Mouse (Mus musculus) forebrain, embryonic 14.5 days (tissue): ENCODE measurements around the gene Mef2b. TPM values are rescaled to one million over a fixed set of nuclear protein-coding genes. Genes with fewer than 3 reads are reported as not detected.
A peak's percentile ranks its signal among the peaks of the same experiment; 100 is the strongest.

Source experiments
- ATAC-seq: fragments of 200-750 bp; cut with Nextera tagmentation; 2 replicates; pipeline ENCODE4 v1.8.0; 2017; ENCODE audit warnings: mild to moderate bottlenecking, moderate library complexity
- DNase-seq: peaks from one replicate; pipeline ENCODE4 v3.0.0-alpha.2; 2015; ENCODE audit warnings: low spot score
- H3K27ac ChIP-seq: fragments of 300-500 bp; sonication (generic); 2 replicates; pipeline ENCODE4 v1.5.1; 2014; ENCODE audit warnings: low read depth, mild to moderate bottlenecking, control low read depth, low read length, moderate library complexity
- H3K27me3 ChIP-seq: fragments of 300-500 bp; sonication (generic); replicated peaks from 2 replicates; pipeline ENCODE4 v1.6.1; 2014; ENCODE audit warnings: low read length, control low read depth, mixed read lengths; ENCODE audit not compliant: control insufficient read depth, insufficient read depth
- H3K36me3 ChIP-seq: fragments of 300-500 bp; sonication (generic); 2 replicates; pipeline ENCODE4 v1.6.1; 2014; ENCODE audit warnings: low read length, control low read depth; ENCODE audit not compliant: control insufficient read depth, insufficient read depth
- H3K4me1 ChIP-seq: fragments of 300-500 bp; sonication (generic); 2 replicates; pipeline ENCODE4 v1.6.1; 2014; ENCODE audit warnings: antibody characterized with exemption, low read length, control low read depth; ENCODE audit not compliant: control insufficient read depth, insufficient read depth
- H3K4me2 ChIP-seq: fragments of 300-500 bp; sonication (generic); 2 replicates; pipeline ENCODE4 v1.6.1; 2014; ENCODE audit warnings: mild to moderate bottlenecking, control low read depth, low read length
- H3K4me3 ChIP-seq: fragments of 300-500 bp; sonication (generic); 2 replicates; pipeline ENCODE4 v1.5.1; 2014; ENCODE audit warnings: low read depth, low read length, control low read depth
- H3K9ac ChIP-seq: fragments of 300-500 bp; sonication (generic); 2 replicates; pipeline ENCODE4 v1.6.1; 2014; ENCODE audit warnings: mild to moderate bottlenecking, low read length, control low read depth, moderate library complexity
- H3K9me3 ChIP-seq: fragments of 300-500 bp; sonication (generic); replicated peaks from 2 replicates; pipeline ENCODE4 v1.6.1; 2016; ENCODE audit warnings: low read length, control low read depth, mixed read lengths; ENCODE audit not compliant: control insufficient read depth
- WGBS: fragments of 180-500 bp; shearing (Covaris S2); extraction: QIAGEN DNeasy Blood & Tissue Kit; methylation state at CpG from one replicate; pipeline ENCODE4 v1.1.7; 2014; 5-methylcytosine and 5-hydroxymethylcytosine counted together
- polyA plus RNA-seq: library from polyadenylated mRNA; unstranded; fragments of >200 nt; fragmentation: Nextera tagmentation; extraction: Ambion mirVana; gene quantifications from 2 replicates; pipeline ENCODE4 v1.2.1, GENCODE M21; 2014

Mef2b gene
- polyA plus RNA-seq, 1 experiment from 2014 or later = 0.30 TPM

- 87% methylated on average over 3 of the region's 3 CpGs for WGBS
- no peaks in the 10 kb centered on the region for H3K27me3 ChIP-seq
- ATAC-seq = no peak
Observed at GRCm38 (mm10) chr8:70201417-70201816, 61.9 kb downstream of the Mef2b start.

GRCm38 (mm10) chr8:70203072-70203471 lies 63.6 kb downstream of the Mef2b start:
- no peaks in the 10 kb centered on the region for H3K36me3 ChIP-seq
- 65% methylated on average over 4 of the region's 4 CpGs for WGBS
- ATAC-seq = no peak
- no peak for DNase-seq
- H3K9me3 ChIP-seq = no peaks in the 10 kb centered on the region
- no peak overlapping the region for H3K4me2 ChIP-seq
- no peak overlapping the region for H3K27ac ChIP-seq
- no peaks in the 10 kb centered on the region for H3K4me1 ChIP-seq
- H3K27me3 ChIP-seq = no peaks in the 10 kb centered on the region
- H3K9ac ChIP-seq = no peak overlapping the region
- no peak overlapping the region for H3K4me3 ChIP-seq

More at GRCm38 (mm10) chr8:70201417-70201816, 61.9 kb downstream of the Mef2b start:
- Histone ChIP-seq H3K9ac (no peak overlapping the region), H3K9me3 (no peaks in the 10 kb centered on the region), H3K4me2 (no peak overlapping the region), H3K4me3 (no peak overlapping the region), H3K36me3 (no peaks in the 10 kb centered on the region), H3K4me1 (no peaks in the 10 kb centered on the region), H3K27ac (no peak overlapping the region)
- DNase-seq = no peak

GRCm38 (mm10) chr8:70204757-70205156 lies 65.2 kb downstream of the Mef2b start:
- no peaks in the 10 kb centered on the region for H3K27me3 ChIP-seq
- H3K36me3 ChIP-seq = no peaks in the 10 kb centered on the region
- no peak for ATAC-seq
- H3K4me1 ChIP-seq = no peaks in the 10 kb centered on the region
- whole genome bisulfite sequencing = 64% methylated on average over 1 of the region's 1 CpGs
- H3K4me3 ChIP-seq = no peak overlapping the region
- DNase-seq = no peak
- H3K9ac ChIP-seq = no peak overlapping the region
- no peaks in the 10 kb centered on the region for H3K9me3 ChIP-seq
- no peak overlapping the region for H3K27ac ChIP-seq
- no peak overlapping the region for H3K4me2 ChIP-seq

- no peak overlapping the region for H3K4me3 ChIP-seq
- no peak overlapping the region for H3K9ac ChIP-seq
- peaks cover 5% of the 10 kb centered on the region; the same call in 1 of the 2 replicates for H3K4me1 ChIP-seq
- H3K27me3 ChIP-seq = no peaks in the 10 kb centered on the region
- no peaks in the 10 kb centered on the region for H3K9me3 ChIP-seq
- ATAC-seq = no peak
- no peak overlapping the region for H3K4me2 ChIP-seq
- no peaks in the 10 kb centered on the region for H3K36me3 ChIP-seq
- no peak for DNase-seq
- 44% methylated on average over 1 of the region's 1 CpGs for WGBS
- H3K27ac ChIP-seq = no peak overlapping the region
Observed at GRCm38 (mm10) chr8:70208130-70208529, 68.6 kb downstream of the Mef2b start.

GRCm38 (mm10) chr8:70210538-70210937 lies 71.0 kb downstream of the Mef2b start:
- no peak overlapping the region for H3K4me3 ChIP-seq
- DNase-seq (no peak), ATAC-seq (no peak)
- no peaks in the 10 kb centered on the region for H3K9me3 ChIP-seq
- H3K4me2 ChIP-seq = no peak overlapping the region
- WGBS = 34% methylated on average over 8 of the region's 8 CpGs
- no peak overlapping the region for H3K9ac ChIP-seq
- H3K4me1 ChIP-seq = peaks cover 7% of the 10 kb centered on the region; the same call in 1 of the 2 replicates
- H3K27me3 ChIP-seq = no peaks in the 10 kb centered on the region
- H3K36me3 ChIP-seq = no peaks in the 10 kb centered on the region
- H3K27ac ChIP-seq = no peak overlapping the region

- DNase-seq (no peak), ATAC-seq (no peak)
- H3K4me1 ChIP-seq = peaks cover 7% of the 10 kb centered on the region; the same call in 1 of the 2 replicates
- WGBS = 79% methylated on average over 1 of the region's 1 CpGs
- peak overlapping the region; percentile 96 for H3K4me2 ChIP-seq
- no peaks in the 10 kb centered on the region for H3K9me3 ChIP-seq
- peak overlapping the region; percentile 66; the same call in 1 of the 2 replicates for H3K9ac ChIP-seq
- H3K27ac ChIP-seq = no peak overlapping the region
- no peaks in the 10 kb centered on the region for H3K36me3 ChIP-seq
- no peaks in the 10 kb centered on the region for H3K27me3 ChIP-seq
- H3K4me3 ChIP-seq = peak overlapping the region; percentile 60
Observed at GRCm38 (mm10) chr8:70211275-70211674, 71.8 kb downstream of the Mef2b start.

- ATAC-seq (no peak), DNase-seq (no peak)
- Histone ChIP-seq H3K9ac (peak overlapping the region; percentile 66), H3K4me3 (peak overlapping the region; percentile 60), H3K4me2 (peak overlapping the region; percentile 96), H3K4me1 (peaks cover 7% of the 10 kb centered on the region; the same call in 1 of the 2 replicates), H3K27ac (no peak overlapping the region), H3K9me3 (no peaks in the 10 kb centered on the region), H3K27me3 (no peaks in the 10 kb centered on the region), H3K36me3 (no peaks in the 10 kb centered on the region)
- 2% methylated on average over 29 of the region's 31 CpGs for WGBS
Observed at GRCm38 (mm10) chr8:70211726-70212111, 72.2 kb downstream of the Mef2b start.

GRCm38 (mm10) chr8:70212112-70213055 lies 72.9 kb downstream of the Mef2b start, which contains the start of gene Slc25a42:
TSS of gene Slc25a42 (minus strand) at chr8:70212305.
- H3K27ac ChIP-seq = 0 out of 2 replicates have a peak within 1 kb of the TSS, but pooled peaks have one; percentile 46
- H3K4me3 ChIP-seq = peak within 1 kb of the TSS; percentile 60
- no peaks in the 10 kb centered on the region for H3K36me3 ChIP-seq
- H3K4me2 ChIP-seq = peak within 1 kb of the TSS; percentile 96
- H3K9me3 ChIP-seq = no peaks in the 10 kb centered on the region
- peak within 1 kb of the TSS; percentile 66 for H3K9ac ChIP-seq
- DNase-seq = peak; percentile 100
- under 1% methylated on average over 58 of the region's 66 CpGs for WGBS
- peak; percentile 99 for ATAC-seq
- peaks cover 7% of the 10 kb centered on the region; the same call in 1 of the 2 replicates for H3K4me1 ChIP-seq
- no peaks in the 10 kb centered on the region for H3K27me3 ChIP-seq

- DNase-seq (no peak), ATAC-seq (no peak)
- no peak overlapping the region for H3K4me2 ChIP-seq
- H3K4me1 ChIP-seq = peaks cover 7% of the 10 kb centered on the region; the same call in 1 of the 2 replicates
- H3K36me3 ChIP-seq = no peaks in the 10 kb centered on the region
- H3K4me3 ChIP-seq = no peak overlapping the region
- H3K27me3 ChIP-seq = no peaks in the 10 kb centered on the region
- no peak overlapping the region for H3K27ac ChIP-seq
- H3K9ac ChIP-seq = no peak overlapping the region
- WGBS = 72% methylated on average over 3 of the region's 3 CpGs
- H3K9me3 ChIP-seq = no peaks in the 10 kb centered on the region
Observed at GRCm38 (mm10) chr8:70214411-70214810, 74.9 kb downstream of the Mef2b start.
